Mouse (Mus musculus) liver, adult 2 months (tissue): ENCODE measurements around the gene Agxt2. TPM values are rescaled to one million over a fixed set of nuclear protein-coding genes. Genes with fewer than 3 reads are reported as not detected.

ENCODE experiments used
- DNase-seq: peaks from one replicate; pipeline ENCODE4 v3.0.0-alpha.2; 2011; ENCODE audit warnings: low read depth, low spot score; ENCODE audit errors: extremely low read depth
- H3K27ac ChIP-seq: fragments of 200-500 bp; replicated peaks from 2 replicates; pipeline ENCODE4 v1.5.1; 2012; ENCODE audit warnings: low read depth, mild to moderate bottlenecking, control low read depth, inconsistent platforms, low read length; ENCODE audit not compliant: insufficient read depth
- H3K27me3 ChIP-seq: fragments of 200-500 bp; 2 replicates; pipeline ENCODE4 v1.6.1; 2012; ENCODE audit warnings: mild to moderate bottlenecking, moderate library complexity, low read length, inconsistent platforms; ENCODE audit not compliant: control insufficient read depth, insufficient read depth
- H3K36me3 ChIP-seq: fragments of 200-500 bp; 2 replicates; pipeline ENCODE4 v1.6.1; 2012; ENCODE audit warnings: low read length, inconsistent platforms; ENCODE audit not compliant: control insufficient read depth, insufficient read depth
- H3K4me1 ChIP-seq: fragments of 200-500 bp; 2 replicates; pipeline ENCODE4 v1.6.1; 2011; ENCODE audit warnings: low read length; ENCODE audit not compliant: control insufficient read depth, insufficient read depth
- H3K4me3 ChIP-seq: fragments of 200-500 bp; 2 replicates; pipeline ENCODE4 v1.5.1; 2011; ENCODE audit warnings: low read depth, mild to moderate bottlenecking, control low read depth, low read length, moderate library complexity; ENCODE audit not compliant: insufficient read depth
- H3K79me2 ChIP-seq: fragments of 200-500 bp; 2 replicates; pipeline ENCODE4 v1.6.1; 2012; ENCODE audit warnings: inconsistent platforms, mild to moderate bottlenecking, low read length, moderate library complexity; ENCODE audit not compliant: control insufficient read depth, insufficient read depth
- H3K9ac ChIP-seq: fragments of 200-500 bp; 2 replicates; pipeline ENCODE4 v1.6.1; 2012; ENCODE audit warnings: low read depth, mild to moderate bottlenecking, control low read depth, inconsistent platforms, low read length
- CTCF ChIP-seq: fragments of 200-500 bp; IDR thresholded peaks from 2 replicates; pipeline ENCODE4 v1.5.1; 2011; ENCODE audit warnings: low read depth, low read length, control low read depth
- POLR2A ChIP-seq: fragments of 200-500 bp; IDR thresholded peaks from 2 replicates; pipeline ENCODE4 v1.6.1; 2011; ENCODE audit warnings: low read length, control low read depth; ENCODE audit not compliant: insufficient read depth; ENCODE audit errors: extremely low read depth
- WGBS: fragments of 180-500 bp; shearing (Covaris S2); methylation state at CpG from one replicate; pipeline ENCODE4 v1.1.7; 2018; 5-methylcytosine and 5-hydroxymethylcytosine counted together
- polyA plus RNA-seq: library from polyadenylated mRNA; depleted of rRNA; stranded (reverse); fragments of >200 nt; gene quantifications from 2 replicates; pipeline ENCODE4 v1.2.3, GENCODE M21; 2012
- total RNA-seq: library from RNA; depleted of rRNA; stranded (reverse); fragments of >200 nt; gene quantifications from 2 replicates; pipeline ENCODE4 v1.2.3, GENCODE M21; 2014

Agxt2 gene
- total and polyA plus RNA-seq, 2 experiments: 58.0 to 136 TPM

- H3K9ac ChIP-seq: no peak overlapping the region
- no peak overlapping the region for H3K27ac ChIP-seq
- no peak for TF ChIP-seq CTCF
- no peak for TF ChIP-seq POLR2A
- no peaks in the 10 kb centered on the region for H3K79me2 ChIP-seq
- 96% methylated on average over 6 of the region's 6 CpGs for WGBS
- no peaks in the 10 kb centered on the region for H3K27me3 ChIP-seq
- peaks cover 19% of the 10 kb centered on the region for H3K36me3 ChIP-seq
- no peak overlapping the region for H3K4me3 ChIP-seq
- DNase-seq: no peak
- no peaks in the 10 kb centered on the region for H3K4me1 ChIP-seq
Measured at GRCm38 (mm10) chr15:10413656-10414055, 55.3 kb downstream of the Agxt2 start.

GRCm38 (mm10) chr15:10421138-10421784, 62.9 kb downstream of the Agxt2 start:
- Histone ChIP-seq H3K9ac (no peak overlapping the region), H3K27me3 (no peaks in the 10 kb centered on the region), H3K4me1 (peaks cover 3% of the 10 kb centered on the region; the same call in 1 of the 2 replicates), H3K27ac (no peak overlapping the region), H3K36me3 (no peaks in the 10 kb centered on the region), H3K4me3 (no peak overlapping the region), H3K79me2 (no peaks in the 10 kb centered on the region)
- TF ChIP-seq CTCF (no peak), POLR2A (no peak)
- DNase-seq: no peak
- WGBS: 67% methylated on average over 7 of the region's 7 CpGs

GRCm38 (mm10) chr15:10421785-10422144, 63.4 kb downstream of the Agxt2 start:
- 94% methylated on average over 1 of the region's 1 CpGs for WGBS

DNA sequence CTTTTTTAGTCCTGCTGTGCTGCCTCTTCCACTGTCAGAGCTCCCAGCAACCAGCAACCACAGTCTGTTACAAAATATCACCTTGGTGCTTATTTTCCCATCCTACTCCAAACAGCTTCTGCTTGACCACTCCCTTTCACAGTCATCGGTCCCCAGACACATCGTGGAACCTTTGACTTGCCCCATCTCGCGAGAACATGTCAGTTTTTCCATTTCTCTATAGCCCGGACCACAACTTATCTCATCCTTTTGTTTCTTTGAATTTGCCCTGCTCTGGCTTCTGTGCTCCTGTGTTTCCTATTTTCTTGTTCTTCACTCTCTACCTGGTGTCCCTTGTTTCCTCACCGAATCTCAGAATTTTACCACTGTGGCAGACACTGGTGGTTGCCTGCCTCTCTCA, 67.8 kb downstream of the Agxt2 start:
- Histone ChIP-seq H3K9ac (no peak overlapping the region), H3K36me3 (no peaks in the 10 kb centered on the region), H3K79me2 (no peaks in the 10 kb centered on the region), H3K27me3 (no peaks in the 10 kb centered on the region), H3K4me1 (peaks cover 3% of the 10 kb centered on the region; the same call in 1 of the 2 replicates), H3K27ac (no peak overlapping the region), H3K4me3 (no peak overlapping the region)
- no peak for TF ChIP-seq POLR2A
- TF ChIP-seq CTCF: no peak
- DNase-seq: no peak
- 89% methylated on average over 6 of the region's 6 CpGs for WGBS

More at GRCm38 (mm10) chr15:10421785-10422144, 63.4 kb downstream of the Agxt2 start:
- TF ChIP-seq POLR2A (no peak), CTCF (no peak)
- Histone ChIP-seq H3K9ac (no peak overlapping the region), H3K4me1 (peaks cover 3% of the 10 kb centered on the region; the same call in 1 of the 2 replicates), H3K79me2 (no peaks in the 10 kb centered on the region), H3K27ac (no peak overlapping the region), H3K4me3 (no peak overlapping the region), H3K27me3 (no peaks in the 10 kb centered on the region), H3K36me3 (no peaks in the 10 kb centered on the region)
- peak; percentile 20 for DNase-seq

DNA sequence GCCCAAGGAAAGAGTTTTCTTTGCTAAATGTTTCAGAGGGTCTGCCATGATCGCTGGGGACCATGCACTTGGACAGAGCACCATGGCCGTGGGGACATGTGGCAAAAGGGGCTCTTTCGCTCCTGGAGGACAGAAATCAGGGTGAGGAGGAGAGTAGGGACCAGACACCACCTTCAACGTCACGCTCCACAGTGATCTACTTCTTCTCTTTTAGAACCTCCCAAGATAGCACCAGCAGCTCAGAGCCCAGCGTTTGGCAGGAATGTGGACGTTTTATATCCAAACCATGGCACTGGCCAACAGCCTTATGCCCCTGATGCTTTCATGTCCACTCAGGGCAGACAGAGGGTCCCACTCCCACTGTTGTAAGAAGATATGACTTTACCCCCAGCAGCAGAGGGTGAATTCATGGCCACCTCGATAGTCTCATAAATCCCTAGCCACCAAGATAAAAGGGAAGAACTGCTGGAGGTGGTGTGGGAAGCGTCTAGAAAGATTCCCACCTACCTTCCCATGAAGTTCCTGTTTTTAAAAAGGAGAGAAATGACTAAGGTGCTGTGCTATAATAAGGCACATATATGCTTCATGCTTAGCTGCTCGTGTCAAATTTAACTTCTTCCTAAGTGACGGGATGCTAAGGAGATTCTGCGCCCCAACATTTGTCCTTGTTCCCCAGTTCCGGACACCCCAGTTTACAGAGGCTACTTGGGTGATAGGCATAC, 68.4 kb downstream of the Agxt2 start:
- Histone ChIP-seq H3K36me3 (no peaks in the 10 kb centered on the region), H3K79me2 (no peaks in the 10 kb centered on the region), H3K4me1 (peaks cover under 1% of the 10 kb centered on the region; the same call in 1 of the 2 replicates), H3K27ac (no peak overlapping the region), H3K27me3 (no peaks in the 10 kb centered on the region), H3K4me3 (no peak overlapping the region), H3K9ac (no peak overlapping the region)
- no peak for TF ChIP-seq CTCF
- TF ChIP-seq POLR2A: no peak
- DNase-seq: no peak
- 92% methylated on average over 13 of the region's 13 CpGs for WGBS

- H3K4me3 ChIP-seq: no peak overlapping the region
- no peak overlapping the region for H3K9ac ChIP-seq
- no peak for DNase-seq
- H3K79me2 ChIP-seq: no peaks in the 10 kb centered on the region
- H3K36me3 ChIP-seq: peaks cover 11% of the 10 kb centered on the region
- no peak for TF ChIP-seq POLR2A
- TF ChIP-seq CTCF: no peak
- H3K27me3 ChIP-seq: no peaks in the 10 kb centered on the region
- WGBS: 81% methylated on average over 1 of the region's 1 CpGs
- no peak overlapping the region for H3K27ac ChIP-seq
- H3K4me1 ChIP-seq: no peaks in the 10 kb centered on the region
Measured at GRCm38 (mm10) chr15:10436893-10437292, 78.6 kb downstream of the Agxt2 start.
